Mouse (Mus musculus) hindbrain, embryonic 10.5 days (tissue): ENCODE measurements around the gene Ifna1. TPM values are rescaled to one million over a fixed set of nuclear protein-coding genes. Genes with fewer than 3 reads are reported as not detected.
"Not testable (repeated sequence)": the region's sequence is repeated elsewhere in the genome, so short reads cannot be mapped to it uniquely, and the experiment has no call there.

Experiments
- DNase-seq: peaks from one replicate; pipeline ENCODE4 v3.0.0-alpha.2; 2017; ENCODE audit warnings: low spot score
- H3K27ac ChIP-seq: fragments of 300-500 bp; sonication (generic); 2 replicates; pipeline ENCODE4 v1.5.1; 2016; ENCODE audit warnings: mild to moderate bottlenecking, moderate library complexity
- H3K27me3 ChIP-seq: fragments of 300-500 bp; sonication (generic); 2 replicates; pipeline ENCODE4 v1.6.1; 2016; ENCODE audit warnings: mild to moderate bottlenecking; ENCODE audit not compliant: poor library complexity, insufficient read depth, severe bottlenecking
- H3K36me3 ChIP-seq: fragments of 300-500 bp; sonication (generic); 2 replicates; pipeline ENCODE4 v1.6.1; 2016; ENCODE audit warnings: mild to moderate bottlenecking, moderate library complexity
- H3K4me1 ChIP-seq: fragments of 300-500 bp; sonication (generic); replicated peaks from 2 replicates; pipeline ENCODE4 v1.6.1; 2016; ENCODE audit warnings: mild to moderate bottlenecking
- H3K4me3 ChIP-seq: fragments of 300-500 bp; sonication (generic); 2 replicates; pipeline ENCODE4 v1.5.1; 2016; ENCODE audit warnings: mild to moderate bottlenecking, moderate library complexity
- H3K9me3 ChIP-seq: fragments of 300-500 bp; sonication (generic); 2 replicates; pipeline ENCODE4 v1.6.1; 2016; ENCODE audit warnings: mild to moderate bottlenecking, moderate library complexity
- WGBS: fragments of 180-500 bp; shearing (Covaris S2); methylation state at CpG from one replicate; pipeline ENCODE4 v1.1.7; 2016; 5-methylcytosine and 5-hydroxymethylcytosine counted together
- polyA plus RNA-seq: library from polyadenylated mRNA; unstranded; fragments of >200 nt; fragmentation: Nextera tagmentation; extraction: Ambion mirVana; gene quantifications from 2 replicates; pipeline ENCODE4 v1.2.1, GENCODE M21; 2016

Gene Ifna1
- not detected in 2 replicates for polyA plus RNA-seq

DNA sequence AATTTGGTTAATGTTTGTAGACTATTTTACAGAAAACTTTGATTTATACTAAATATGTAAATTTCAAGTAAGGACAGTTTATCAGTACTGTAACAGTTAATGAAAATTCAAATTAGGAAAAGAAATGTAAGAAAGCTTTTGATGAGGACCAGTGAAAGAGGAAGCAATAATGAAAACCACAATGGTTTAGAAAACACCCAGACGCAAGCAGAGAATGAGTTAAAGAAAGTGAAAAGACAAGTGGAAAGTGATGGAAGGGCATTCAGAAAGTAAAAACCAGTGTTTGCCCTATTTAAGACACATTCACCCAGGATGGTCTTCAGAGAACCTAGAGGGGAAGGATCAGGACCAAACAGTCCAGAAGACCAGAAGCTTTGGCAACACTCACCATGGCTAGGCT lies at the start of gene Ifna1:
Ifna1 (plus strand) TSS at position 390 of the 400 bp plus-strand sequence.
- peaks cover 6% of the 10 kb centered on the region; the same call in 1 of the 2 replicates for H3K4me1 ChIP-seq
- H3K27ac ChIP-seq, result no peak within 1 kb of the TSS
- 78% methylated on average over 1 of the region's 1 CpGs for WGBS
- DNase-seq, result no peak
- no peaks in the 10 kb centered on the region for H3K36me3 ChIP-seq
- no peaks in the 10 kb centered on the region for H3K9me3 ChIP-seq
- H3K27me3 ChIP-seq, result no peaks in the 10 kb centered on the region
- H3K4me3 ChIP-seq, result no peak within 1 kb of the TSS

DNA sequence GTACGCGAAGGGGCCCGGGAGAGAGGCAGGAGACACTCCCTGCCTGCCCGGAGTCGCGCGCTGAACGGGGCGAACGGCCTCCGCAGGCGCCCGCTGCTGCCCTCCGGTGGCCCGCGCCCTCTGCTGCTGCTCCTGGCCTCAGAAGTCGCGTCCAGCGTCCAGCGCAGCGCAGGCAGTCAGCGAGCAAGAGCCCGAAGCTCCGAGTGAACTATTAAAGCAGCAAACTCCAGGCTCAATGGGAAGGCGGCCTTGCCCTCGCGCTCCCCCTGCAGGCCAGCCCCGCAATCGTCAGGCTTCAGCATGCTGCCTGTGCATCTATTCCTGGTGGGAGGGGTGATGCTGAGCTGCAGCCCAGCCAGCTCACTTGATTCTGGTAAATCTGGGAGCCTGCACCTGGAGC lies 46.9 kb upstream of the Ifna1 start, which contains the start of gene Gm13287:
Gm13287 (plus strand) TSS at position 301 of the 400 bp plus-strand sequence.
- not testable (repeated sequence) for H3K4me3 ChIP-seq, DNase-seq, H3K4me1 ChIP-seq, H3K27ac ChIP-seq, H3K36me3 ChIP-seq, H3K9me3 ChIP-seq
- H3K27me3 ChIP-seq, result peaks cover 13% of the 10 kb centered on the region; the same call in 1 of the 2 replicates
- WGBS, result no CpG with 5 or more reads among the region's 29 CpGs

DNA sequence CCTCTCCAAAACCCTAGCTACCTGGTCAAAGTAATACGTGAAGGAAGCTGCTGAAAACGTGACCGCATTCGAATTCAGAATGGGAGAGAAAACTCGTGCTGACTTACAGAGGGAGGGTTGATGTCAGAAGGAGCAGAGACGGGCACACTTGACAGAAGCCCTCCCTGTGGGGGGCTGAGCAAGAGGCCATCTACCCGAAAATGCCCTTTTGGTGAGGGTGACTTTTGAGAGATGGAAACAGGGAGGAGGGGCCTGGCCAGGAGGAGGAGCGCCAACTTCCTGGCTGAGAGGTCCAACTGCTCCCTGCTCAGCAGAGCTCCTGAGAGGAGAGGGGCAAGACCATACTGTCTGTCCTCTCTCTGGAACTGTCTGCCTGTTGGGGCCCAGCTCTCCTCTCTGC lies 44.7 kb upstream of the Ifna1 start, which contains the start of gene Gm13288:
Gm13288 (plus strand) TSS at position 301 of the 400 bp plus-strand sequence.
- not testable (repeated sequence) for DNase-seq, H3K36me3 ChIP-seq, H3K4me1 ChIP-seq, H3K27ac ChIP-seq, H3K9me3 ChIP-seq
- Histone ChIP-seq H3K27me3 (peaks cover 15% of the 10 kb centered on the region; the same call in 1 of the 2 replicates), H3K4me3 (0 out of 2 replicates have a peak within 1 kb of the TSS, but pooled peaks have one; percentile 27)
- WGBS, result no CpG with 5 or more reads among the region's 8 CpGs

DNA sequence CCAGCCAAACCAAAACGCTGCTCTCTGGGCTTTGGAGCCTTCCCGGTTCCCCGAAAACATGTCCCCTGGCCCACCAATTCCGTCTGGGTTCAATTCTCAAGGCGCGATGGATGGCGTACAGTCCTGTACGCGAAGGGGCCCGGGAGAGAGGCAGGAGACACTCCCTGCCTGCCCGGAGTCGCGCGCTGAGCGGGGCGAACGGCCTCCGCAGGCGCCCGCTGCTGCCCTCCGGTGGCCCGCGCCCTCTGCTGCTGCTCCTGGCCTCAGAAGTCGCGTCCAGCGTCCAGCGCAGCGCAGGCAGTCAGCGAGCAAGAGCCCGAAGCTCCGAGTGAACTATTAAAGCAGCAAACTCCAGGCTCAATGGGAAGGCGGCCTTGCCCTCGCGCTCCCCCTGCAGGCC lies 44.1 kb upstream of the Ifna1 start:
- WGBS, result 0% methylated on average over 8 of the region's 34 CpGs
- H3K4me1 ChIP-seq, H3K36me3 ChIP-seq, DNase-seq, H3K9me3 ChIP-seq, H3K27ac ChIP-seq: not testable (repeated sequence)
- Histone ChIP-seq H3K4me3 (0 out of 2 replicates have a peak overlapping the region, but pooled peaks have one; percentile 27), H3K27me3 (peaks cover 15% of the 10 kb centered on the region; the same call in 1 of the 2 replicates)

DNA sequence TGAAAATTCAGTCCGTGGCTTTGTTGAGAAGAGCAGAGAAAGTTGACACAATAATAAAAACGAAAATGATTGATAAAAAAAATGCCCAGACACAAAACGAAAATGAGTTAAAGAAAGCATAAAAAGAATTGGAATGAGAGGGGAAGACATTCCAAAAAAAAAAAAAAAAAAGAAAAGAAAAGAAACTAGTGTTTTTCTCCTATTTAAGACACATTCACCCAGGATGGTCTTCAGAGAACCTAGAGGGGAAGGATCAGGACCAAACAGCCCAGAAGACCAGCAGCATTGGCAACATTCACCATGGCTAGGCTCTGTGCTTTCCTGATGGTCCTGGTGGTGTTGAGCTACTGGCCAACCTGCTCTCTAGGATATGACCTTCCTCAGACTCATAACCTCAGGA lies 34.0 kb upstream of the Ifna1 start, which contains the start of gene Ifna7:
Ifna7 (plus strand) TSS at position 301 of the 400 bp plus-strand sequence.
- WGBS, result 67% methylated on average over 3 of the region's 3 CpGs
- H3K27ac ChIP-seq, result no peak within 1 kb of the TSS
- no peaks in the 10 kb centered on the region for H3K36me3 ChIP-seq
- H3K9me3 ChIP-seq, result no peaks in the 10 kb centered on the region
- no peak for DNase-seq
- H3K4me3 ChIP-seq, result no peak within 1 kb of the TSS
- H3K27me3 ChIP-seq, result no peaks in the 10 kb centered on the region
- no peaks in the 10 kb centered on the region for H3K4me1 ChIP-seq

DNA sequence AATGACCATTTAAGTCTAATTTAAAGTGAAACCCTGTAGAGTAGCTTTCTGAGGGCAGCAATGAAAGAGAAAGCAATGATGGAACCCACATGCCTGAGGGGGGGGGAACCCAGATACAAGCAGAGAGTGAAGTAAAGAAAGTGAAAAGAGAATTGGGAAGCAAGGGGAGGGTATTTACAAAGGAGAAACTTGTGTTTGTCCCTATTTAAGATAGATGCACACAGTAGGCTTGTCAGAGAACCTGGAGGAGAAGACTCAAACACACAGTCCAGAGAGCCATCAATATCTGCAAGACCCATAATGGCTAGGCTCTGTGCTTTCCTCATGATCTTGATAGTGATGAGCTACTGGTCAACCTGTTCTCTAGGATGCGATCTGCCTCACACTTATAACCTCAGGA lies 30.2 kb upstream of the Ifna1 start, which contains the start of gene Ifna11:
Ifna11 (plus strand) TSS at position 301 of the 400 bp plus-strand sequence.
- 82% methylated on average over 1 of the region's 1 CpGs for WGBS
- no peak within 1 kb of the TSS for H3K27ac ChIP-seq

DNA sequence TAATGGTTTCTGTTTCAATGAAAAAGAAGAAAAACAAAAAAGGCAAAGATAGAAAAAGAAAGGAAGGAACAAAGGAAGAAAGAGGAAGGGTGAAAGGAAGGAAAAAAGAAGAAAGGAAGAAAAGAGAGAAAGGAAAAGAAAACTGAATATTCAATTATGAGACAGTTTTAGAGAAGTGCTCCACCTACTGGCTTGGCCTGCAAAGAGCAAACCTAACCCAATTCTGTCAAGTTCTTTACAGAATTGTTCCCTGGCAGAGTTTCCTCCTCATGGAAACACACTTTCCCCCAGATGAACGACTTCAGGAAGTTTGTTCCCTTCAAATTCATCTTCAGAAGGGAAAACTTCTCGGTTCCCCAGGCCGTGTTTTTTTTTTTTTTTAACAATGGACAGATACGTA lies 26.9 kb upstream of the Ifna1 start:
- Histone ChIP-seq H3K27ac (no peak overlapping the region), H3K4me1 (no peaks in the 10 kb centered on the region), H3K27me3 (no peaks in the 10 kb centered on the region), H3K36me3 (no peaks in the 10 kb centered on the region), H3K9me3 (no peaks in the 10 kb centered on the region), H3K4me3 (no peak overlapping the region)
- WGBS, result 25% methylated on average over 4 of the region's 4 CpGs
- peak; percentile 5 for DNase-seq

More for the DNA sequence above, 30.2 kb upstream of the Ifna1 start, which contains the start of gene Ifna11:
- Histone ChIP-seq H3K36me3 (no peaks in the 10 kb centered on the region), H3K9me3 (no peaks in the 10 kb centered on the region), H3K27me3 (no peaks in the 10 kb centered on the region), H3K4me3 (no peak within 1 kb of the TSS), H3K4me1 (no peaks in the 10 kb centered on the region)
- no peak for DNase-seq

DNA sequence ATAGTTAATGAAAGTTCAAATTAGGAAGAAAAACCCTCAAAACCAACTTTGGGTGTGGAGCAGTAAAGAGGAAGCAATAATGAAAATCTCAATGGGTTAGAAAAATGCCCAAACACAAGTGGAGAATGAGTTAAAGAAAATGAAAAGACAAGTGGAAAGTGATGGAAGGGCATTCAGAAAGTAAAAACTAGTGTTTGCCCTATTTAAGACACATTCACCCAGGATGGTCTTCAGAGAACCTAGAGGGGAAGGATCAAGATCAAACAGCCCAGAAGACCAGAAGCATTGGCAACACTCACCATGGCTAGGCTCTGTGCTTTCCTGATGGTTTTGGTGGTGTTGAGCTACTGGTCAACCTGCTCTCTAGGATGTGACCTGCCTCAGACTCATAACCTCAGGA lies 22.8 kb upstream of the Ifna1 start, which contains the start of gene Ifna6:
Ifna6 (plus strand) TSS at position 301 of the 400 bp plus-strand sequence.
- DNase-seq, H3K4me3 ChIP-seq, H3K36me3 ChIP-seq, H3K27me3 ChIP-seq, H3K27ac ChIP-seq, H3K4me1 ChIP-seq, H3K9me3 ChIP-seq: not testable (repeated sequence)

DNA sequence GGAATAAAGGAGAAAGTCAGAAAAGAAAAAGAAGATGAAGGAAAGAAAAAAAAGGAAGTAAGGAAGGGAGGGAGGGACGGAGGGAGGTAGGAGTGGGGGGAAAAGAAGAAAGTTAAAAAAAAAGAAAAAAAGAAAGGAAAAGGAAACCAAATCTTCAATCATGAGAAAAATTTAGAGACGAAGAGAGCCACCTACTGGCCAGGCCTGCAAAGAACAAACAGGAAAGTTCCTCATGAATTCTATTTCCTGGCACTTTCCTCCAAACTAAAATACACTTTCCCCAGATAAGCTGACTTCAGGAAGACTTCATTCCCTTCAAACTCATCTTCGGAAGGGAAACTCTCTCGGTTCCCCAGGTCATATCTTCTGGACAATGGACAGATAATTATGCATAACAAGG lies 19.4 kb upstream of the Ifna1 start:
- Histone ChIP-seq H3K9me3 (no peaks in the 10 kb centered on the region), H3K4me3 (no peak overlapping the region), H3K36me3 (no peaks in the 10 kb centered on the region), H3K27ac (no peak overlapping the region), H3K27me3 (no peaks in the 10 kb centered on the region), H3K4me1 (no peaks in the 10 kb centered on the region)
- WGBS, result 24% methylated on average over 4 of the region's 4 CpGs
- no peak for DNase-seq

DNA sequence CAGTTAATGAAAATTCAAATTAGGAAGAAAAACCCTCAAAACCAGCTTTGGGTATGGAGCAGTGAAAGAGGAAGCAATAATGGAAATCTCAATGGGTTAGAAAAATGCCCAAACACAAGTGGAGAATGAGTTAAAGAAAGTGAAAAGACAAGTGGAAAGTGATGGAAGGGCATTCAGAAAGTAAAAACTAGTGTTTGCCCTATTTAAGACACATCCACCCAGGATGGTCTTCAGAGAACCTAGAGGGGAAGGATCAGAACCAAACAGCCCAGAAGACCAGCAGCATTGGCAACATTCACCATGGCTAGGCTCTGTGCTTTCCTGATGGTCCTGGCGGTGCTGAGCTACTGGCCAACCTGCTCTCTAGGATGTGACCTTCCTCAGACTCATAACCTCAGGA lies 14.7 kb upstream of the Ifna1 start, which contains the start of gene Ifna5:
Ifna5 (plus strand) TSS at position 301 of the 400 bp plus-strand sequence.
- not testable (repeated sequence) for H3K36me3 ChIP-seq, DNase-seq, H3K4me3 ChIP-seq, H3K27me3 ChIP-seq, H3K9me3 ChIP-seq, H3K4me1 ChIP-seq, H3K27ac ChIP-seq
- 74% methylated on average over 1 of the region's 1 CpGs for WGBS

DNA sequence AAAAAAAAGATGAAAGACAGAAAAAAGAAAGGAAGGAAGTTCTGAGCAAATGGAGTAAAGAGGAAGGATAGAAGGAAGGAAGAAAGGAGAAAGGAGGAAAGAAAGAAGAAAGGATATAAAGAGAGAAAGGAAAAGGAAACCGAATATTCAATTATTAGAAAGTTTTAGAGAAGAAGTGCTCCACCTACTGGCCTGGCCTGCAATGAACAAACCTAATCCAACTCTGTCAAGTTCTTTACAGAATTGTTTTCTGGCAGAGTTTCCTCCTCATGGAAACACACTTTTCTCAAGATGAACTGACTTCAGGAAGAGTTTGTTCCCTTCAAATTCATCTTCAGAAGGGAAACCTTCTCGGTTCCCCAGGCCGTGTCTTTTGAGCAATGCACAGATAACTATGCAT lies 11.1 kb upstream of the Ifna1 start:
- WGBS, result 42% methylated on average over 3 of the region's 3 CpGs
- no peak for DNase-seq
- no peaks in the 10 kb centered on the region for H3K4me1 ChIP-seq

DNA sequence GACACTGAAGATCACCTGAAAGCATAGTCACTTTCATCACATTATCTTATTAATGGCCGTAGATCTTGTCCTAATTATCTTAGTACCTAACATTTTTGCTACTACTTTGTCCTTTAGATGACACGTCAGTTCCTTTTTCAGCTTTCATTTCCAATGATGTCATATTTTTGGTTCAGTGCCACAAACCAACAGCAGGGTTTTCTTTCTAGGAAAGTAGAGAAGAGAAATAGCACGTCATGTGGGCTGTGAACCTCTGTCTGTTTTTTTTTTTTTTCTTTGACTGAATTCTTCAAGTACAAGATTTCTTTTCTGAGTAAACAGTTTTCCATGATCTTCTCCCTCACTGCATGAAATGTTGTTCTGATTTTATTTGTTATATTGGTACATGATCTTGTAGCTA lies 9.8 kb upstream of the Ifna1 start:
- H3K36me3 ChIP-seq, result no peaks in the 10 kb centered on the region
- no peaks in the 10 kb centered on the region for H3K27me3 ChIP-seq
- no peaks in the 10 kb centered on the region for H3K9me3 ChIP-seq
- H3K4me1 ChIP-seq, result no peaks in the 10 kb centered on the region
- WGBS, result 84% methylated on average over 3 of the region's 3 CpGs
- H3K4me3 ChIP-seq, result no peak overlapping the region
- DNase-seq, result no peak
- H3K27ac ChIP-seq, result no peak overlapping the region

More for the DNA sequence above, 11.1 kb upstream of the Ifna1 start:
- no peaks in the 10 kb centered on the region for H3K9me3 ChIP-seq
- H3K4me3 ChIP-seq, result no peak overlapping the region
- H3K27me3 ChIP-seq, result no peaks in the 10 kb centered on the region
- no peaks in the 10 kb centered on the region for H3K36me3 ChIP-seq
- H3K27ac ChIP-seq, result no peak overlapping the region

DNA sequence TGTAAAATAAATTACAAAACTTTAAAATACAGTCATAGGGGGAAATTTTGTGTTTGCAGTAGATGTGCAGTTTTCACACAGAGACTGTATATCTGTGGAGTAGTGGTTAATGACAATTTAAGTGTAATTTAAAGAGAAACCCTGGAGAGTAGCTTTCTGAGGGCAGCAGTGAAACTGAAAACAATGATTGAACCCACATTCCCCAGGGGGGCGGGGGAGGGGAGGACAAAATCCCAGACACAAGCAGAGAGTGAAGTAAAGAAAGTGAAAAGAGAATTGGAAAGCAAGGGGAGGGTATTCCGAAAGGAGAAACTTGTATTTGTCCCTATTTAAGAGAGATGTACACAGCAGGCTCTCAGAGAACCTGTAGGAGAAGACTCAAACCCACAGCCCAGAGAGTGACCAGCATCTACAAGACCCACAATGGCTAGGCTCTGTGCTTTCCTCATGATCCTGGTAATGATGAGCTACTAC lies 8.4 kb upstream of the Ifna1 start, which contains the start of gene Ifna4:
Ifna4 (plus strand) TSS at position 424 of the 474 bp plus-strand sequence.
- no peaks in the 10 kb centered on the region for H3K4me1 ChIP-seq
- H3K4me3 ChIP-seq, result no peak within 1 kb of the TSS
- H3K27me3 ChIP-seq, result no peaks in the 10 kb centered on the region
- 45% methylated on average over 2 of the region's 2 CpGs for WGBS
- H3K36me3 ChIP-seq, result no peaks in the 10 kb centered on the region
- DNase-seq, result no peak
- no peaks in the 10 kb centered on the region for H3K9me3 ChIP-seq
- no peak within 1 kb of the TSS for H3K27ac ChIP-seq
